Mouse (Mus musculus) MEL-GATA-1-ER (cell line): ENCODE results near the gene Zfyve19.

Experiments used
- DNase-seq: peaks from one replicate; pipeline ENCODE4 v3.0.0-alpha.2; 2012; ENCODE audit warnings: low read depth; ENCODE audit errors: extremely low read depth

The Zfyve19 gene

DNA sequence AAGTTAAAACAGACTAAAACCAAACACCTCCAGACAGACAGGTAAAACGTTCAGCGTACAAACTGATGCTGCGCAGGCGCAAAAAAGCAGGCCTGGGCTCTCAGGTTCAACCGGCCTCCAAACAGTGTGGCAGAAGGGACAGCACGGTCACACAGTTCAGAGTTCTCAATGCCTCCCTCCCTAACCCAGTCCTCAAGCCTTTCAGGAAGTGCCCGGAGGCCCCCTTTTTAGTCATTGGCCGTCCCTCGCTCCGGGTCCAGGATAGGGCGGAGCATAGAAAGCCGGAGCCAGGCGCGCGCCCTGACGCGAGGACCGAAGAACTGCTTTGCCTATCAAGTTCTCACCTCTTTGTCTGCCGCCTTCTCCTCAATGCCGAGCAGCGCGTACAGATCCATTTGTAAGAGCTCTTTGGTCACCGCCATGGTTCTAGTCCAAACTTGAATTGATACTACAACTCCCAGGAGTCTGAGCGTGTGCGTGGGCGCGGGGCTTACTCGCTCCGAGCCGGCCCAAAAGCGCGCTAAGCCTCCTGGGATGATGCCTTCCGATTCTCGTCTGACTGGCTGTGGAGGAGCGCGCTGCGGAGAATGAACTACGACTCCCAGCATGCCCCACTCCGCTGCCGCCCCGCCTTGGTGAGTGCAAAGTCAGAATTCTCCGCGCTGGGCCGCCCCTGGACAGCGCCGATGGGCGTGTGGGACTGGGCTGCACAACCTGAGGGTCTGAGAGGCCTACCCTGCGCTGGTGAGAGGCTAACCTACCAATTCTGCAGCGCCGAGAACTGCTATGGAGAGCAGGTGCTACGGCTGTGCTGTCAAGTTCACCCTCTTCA is at the start of gene Zfyve19, which contains the start of gene Dnajc17:
Gene Zfyve19 (plus strand): TSS at position 274 of the 832 bp plus-strand sequence.
Gene Dnajc17 (minus strand): TSS at position 452 of the 832 bp plus-strand sequence.
- DNase-seq, result peak; percentile 89

DNA sequence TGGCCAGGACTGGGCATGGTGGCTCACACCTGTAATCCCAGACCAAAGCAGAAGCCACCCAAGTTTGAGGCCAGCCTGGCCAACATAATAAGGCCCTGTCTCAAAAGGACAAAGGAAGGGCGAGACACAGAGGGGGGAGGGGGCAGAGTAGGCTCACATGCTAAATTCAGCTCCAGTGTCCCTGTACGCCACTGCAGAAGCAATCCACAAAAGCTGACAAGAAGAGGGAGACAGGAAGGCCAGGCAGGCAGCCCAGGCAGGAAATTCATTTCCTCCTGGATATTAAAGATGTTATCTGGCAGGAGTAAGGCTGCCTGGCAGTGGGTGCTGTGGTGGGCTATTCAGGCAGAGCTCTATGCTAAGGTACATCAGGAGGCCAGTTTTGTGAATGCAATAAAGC is 47.2 kb upstream of the Zfyve19 start:
- no peak for DNase-seq

DNA sequence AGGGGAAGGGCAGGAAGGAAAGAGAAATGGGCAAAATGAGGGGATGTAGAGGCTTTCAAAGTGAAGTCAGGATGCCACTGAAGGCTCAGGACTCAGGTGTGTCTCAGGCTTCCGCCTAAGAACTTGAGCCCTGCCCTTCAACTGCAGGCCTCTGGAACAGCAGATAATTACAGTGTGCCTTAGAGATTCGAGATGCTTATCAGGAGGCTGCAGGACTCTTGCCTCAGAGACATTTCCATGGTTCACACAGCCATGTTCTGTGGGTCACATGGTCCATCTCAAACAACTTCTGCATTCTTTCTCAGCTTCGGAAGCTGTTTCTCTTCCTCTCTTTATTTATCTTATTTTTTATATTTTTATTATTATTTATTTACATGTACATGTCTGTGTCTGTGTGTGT is 45.3 kb upstream of the Zfyve19 start:
- peak; percentile 87 for DNase-seq

DNA sequence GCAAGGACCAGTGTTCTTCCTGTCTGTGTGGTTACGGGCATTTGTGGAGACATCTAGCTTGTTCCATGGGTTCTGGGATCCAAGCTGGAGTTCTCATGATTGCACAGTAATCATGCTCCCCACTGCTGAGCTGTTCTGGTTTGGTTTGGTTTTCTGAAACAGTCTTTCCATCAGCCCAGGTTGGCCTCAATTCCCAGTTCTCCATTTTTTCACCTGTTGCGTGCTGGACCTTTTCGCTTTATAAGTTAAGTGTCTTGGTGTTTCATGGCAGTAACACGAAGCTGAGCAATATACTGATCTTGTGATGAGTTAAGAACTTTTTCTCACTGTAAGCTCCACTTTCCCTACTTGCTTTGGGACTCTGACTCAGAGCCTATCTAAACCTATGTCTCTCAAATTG is 44.4 kb upstream of the Zfyve19 start:
- DNase-seq, result no peak

DNA sequence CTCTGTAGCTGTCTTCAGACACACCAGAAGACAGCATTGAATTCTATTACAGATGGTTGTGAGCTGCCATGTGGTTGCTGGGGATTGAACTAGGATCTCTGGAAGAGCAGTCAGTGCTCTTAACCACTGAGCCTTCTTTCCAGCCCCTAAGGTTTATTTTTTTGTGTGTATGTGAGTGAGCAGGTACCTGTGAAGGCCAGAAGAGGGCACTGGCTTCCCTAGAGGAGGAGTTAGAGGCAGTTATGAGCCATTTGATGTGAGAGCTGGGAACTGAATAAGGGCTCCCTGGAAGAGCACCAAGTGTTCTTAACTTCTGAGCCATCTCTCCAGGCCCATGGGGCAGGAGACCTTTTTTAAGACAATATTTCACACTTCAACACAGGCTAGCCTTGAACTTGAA is 43.0 kb upstream of the Zfyve19 start:
- DNase-seq, result no peak

DNA sequence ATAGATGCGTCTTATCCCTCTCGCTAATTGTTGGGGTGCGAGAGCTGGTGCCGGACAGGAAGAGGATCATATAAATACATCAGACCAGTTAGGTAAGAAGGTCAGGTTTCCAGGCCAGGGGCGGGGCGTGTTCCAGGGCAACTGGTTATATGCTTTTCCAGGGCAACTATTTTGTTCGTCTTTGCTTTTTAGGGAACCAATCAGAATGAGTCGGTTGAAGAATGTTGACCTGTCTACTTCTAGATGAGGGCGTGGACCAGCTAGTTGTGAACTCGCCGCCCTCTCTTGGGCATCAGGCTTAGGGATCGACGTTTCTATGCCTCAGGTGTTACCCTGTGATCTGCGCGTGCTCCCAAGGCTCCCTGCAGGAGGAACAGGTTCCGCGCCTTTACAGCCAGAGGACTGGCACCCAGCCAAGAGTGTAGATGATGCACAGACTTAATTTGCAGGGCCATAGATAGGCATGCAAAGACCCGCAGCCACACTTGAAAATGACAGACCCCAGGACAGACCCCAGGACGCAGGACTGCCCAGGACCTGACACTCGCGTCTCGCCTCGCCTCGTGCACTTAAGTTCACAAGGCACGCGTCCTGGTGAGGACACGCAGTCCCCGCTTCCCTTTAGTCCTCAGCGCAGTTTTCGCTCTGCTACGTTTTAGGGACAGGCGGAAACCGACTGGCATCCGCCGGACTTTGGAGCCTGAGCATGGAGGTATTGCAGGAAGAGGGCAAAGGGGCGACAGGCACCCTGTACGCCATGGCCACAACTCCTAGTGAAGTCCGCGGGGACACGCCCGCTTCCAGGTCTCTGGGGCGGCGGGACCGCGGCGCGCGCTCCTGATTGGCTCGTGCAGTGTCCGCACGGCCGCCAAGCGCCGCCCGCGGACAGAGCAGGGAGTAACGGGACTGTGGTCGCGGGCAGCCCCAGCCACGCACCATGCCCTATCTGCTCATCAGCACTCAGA is 41.2 kb upstream of the Zfyve19 start, which contains the start of gene Gchfr:
Gene Gchfr (plus strand): TSS at position 873 of the 965 bp plus-strand sequence.
- DNase-seq, result no peak

DNA sequence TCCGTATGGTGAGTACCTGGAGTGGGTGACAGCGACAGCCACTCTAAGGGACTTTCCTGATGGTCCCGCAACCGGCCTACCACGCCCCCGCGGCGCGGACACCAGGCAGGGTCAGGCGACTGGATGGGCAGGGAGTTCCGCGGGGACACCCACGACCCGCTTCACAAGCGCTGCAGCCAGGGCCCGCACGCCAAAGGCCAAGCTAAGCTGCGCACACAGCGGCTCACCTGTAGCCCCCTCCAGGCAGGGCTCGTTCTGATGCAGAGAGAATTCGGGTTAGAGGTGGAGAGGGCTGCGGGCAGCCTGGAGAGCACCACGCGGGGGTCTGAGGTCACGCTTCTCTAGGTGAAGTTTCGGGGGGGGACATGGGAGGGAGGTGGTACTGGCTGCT is 40.6 kb upstream of the Zfyve19 start:
- no peak for DNase-seq

DNA sequence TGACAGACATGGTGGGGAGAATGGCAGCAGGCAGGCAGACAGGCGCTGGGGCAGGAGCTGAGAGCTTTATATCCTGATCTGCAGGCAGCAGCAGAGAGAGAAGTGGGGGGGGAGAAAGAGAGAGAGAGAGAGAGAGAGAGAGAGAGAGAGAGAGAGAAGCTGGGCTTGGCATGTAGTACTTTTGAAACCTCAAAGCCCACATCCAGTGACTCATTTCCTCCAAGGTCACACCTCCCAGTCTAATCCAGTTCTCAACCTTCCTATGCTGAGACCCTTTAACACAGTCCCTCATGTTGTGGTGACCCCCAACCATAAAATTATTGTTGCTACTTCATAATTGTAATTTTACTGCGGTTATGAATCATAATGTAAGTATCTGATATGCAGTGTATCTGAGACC is 38.1 kb upstream of the Zfyve19 start:
- DNase-seq, result no peak

DNA sequence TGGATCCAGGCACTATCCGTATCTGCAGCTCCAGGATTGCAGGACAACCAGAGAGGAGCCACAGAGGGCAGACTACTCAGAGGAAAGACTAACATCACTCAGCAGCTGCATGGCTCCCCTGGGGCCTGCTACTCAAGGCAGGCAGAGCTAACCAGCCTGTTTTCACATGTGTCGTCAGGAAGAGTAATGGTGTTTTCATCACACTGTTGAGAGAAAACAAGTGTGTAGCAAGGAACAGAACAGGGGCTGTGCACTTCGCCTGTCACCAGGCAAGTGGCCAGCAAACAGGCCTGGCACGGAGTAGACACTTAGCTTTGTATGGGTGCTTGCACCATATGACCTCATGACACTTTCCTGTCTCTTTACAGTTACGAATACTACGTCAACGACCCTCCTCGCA is 36.8 kb upstream of the Zfyve19 start:
- DNase-seq, result no peak

DNA sequence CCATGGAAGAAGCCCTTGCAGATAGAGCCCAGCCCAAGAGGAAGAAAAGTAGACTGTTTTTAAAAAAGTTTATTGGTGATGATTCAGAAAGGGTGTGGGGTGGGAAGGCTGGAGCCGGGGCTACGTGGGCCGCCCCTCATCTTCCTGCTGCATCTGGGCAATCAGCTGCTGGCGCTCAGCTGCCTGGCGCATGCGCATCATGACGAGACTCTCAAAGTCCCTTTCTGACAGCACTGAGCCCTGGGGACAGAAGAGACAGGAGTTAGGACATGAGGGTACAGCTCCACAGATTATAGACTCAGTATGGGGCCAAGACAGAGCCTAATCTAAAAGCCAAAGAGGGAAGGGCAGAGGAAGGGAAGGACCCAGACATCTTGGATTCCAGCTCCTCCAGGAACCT is 36.0 kb upstream of the Zfyve19 start:
- DNase-seq, result no peak

DNA sequence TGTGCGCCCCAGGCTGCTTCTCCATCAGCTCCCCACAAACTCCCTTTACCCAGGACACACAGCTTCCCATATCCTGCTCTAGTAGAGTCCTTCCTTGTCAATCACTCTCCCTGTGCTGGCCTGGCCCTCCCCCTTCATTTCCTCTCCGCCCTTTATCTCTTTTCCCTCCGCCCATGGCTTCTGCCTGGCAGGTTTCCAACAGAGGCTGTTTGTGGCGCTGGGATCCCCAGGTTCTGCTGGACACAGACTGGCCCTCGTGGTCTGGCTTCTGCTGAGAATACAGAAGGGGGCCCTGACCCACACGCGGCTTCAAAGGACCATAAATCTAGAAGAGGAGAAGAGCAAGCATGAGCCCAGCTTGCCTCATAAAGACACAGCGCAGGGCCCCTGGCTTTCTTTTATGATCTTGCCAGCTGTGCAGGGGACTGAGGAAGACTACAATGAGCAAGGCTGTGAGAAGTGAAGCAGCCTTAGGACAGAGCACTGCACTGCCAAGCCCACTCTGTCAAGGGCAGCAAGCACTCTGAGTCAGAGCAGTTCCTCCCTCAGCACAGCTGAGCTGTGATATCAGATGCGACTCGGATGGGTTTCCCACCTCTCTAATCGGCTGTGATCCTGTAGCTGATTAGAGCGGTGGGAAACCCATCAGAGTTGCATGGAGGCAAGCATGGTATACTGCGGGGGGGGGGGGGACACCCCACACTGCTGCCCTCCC is 35.4 kb upstream of the Zfyve19 start:
- DNase-seq, result peak; percentile 84

DNA sequence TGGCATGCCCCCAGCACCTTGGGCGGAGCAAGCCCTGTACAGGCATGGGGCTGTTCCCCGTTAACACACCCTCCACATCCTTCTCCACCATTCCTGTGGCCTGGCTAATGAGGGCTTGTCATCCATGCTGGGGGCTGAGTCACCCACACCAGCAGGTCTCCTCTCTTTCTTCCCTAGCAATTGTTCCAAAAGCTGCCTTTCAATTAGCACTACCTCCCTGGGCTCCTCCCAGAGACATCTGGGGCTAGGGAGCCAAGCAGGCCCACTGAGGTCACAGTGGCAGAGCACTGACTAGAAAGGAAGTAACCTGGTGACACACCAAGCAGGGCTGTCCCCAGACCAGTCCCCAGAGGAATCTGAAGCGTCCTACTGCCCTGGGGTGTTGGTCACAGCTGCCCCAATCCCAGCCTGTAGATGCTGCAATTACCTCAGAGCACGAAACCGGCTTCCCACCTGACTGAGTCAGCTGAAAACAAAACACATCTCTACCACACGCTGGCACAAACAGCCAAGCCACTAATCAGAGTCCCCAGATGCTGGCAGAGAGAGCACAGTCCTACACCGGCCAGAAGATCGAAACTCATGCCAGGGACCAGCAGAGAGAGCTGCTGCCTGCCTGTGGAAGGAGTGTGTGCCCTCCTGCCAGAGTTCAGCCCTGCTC is 34.3 kb upstream of the Zfyve19 start, which contains the start of gene Gm14137:
Gene Gm14137 (plus strand): TSS at position 519 of the 661 bp plus-strand sequence.
- no peak for DNase-seq

DNA sequence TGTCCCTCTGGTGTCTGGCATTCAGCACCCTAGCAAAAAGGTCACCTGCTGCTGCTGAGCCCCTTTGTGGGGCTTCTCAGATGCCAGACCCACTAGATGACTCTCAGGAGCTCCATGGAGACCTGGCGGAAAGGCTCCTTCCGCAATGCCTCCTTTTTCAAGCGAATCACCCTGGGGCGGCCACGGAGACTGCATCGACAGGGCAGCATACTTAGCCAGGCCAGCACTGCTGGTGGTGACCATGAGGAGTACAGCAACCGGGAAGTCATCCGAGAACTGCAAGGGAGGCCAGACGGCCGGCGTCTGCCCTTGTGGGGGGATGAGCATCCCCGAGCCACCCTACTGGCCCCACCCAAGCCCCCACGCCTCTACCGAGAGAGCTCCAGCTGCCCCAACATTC is 33.6 kb upstream of the Zfyve19 start:
- DNase-seq, result no peak

DNA sequence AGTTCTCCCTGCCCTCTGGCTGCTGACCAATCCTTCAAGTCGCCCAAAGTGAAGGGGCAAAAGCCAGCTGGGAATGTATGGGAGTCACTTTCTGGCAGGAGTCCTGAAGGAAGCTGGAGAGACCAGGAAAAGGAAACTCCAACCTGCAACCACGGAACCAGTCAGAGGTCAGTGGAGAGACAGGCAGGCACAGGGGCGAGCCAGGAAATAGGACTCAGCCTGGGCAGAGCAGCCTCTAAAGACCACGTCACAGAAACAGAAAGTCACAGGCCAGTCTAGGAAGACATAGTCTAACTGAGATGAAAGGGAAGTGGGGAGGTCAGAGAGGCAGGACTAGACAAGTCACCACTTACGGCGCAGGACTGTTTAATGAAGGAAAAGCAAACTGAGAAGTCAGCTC is 32.8 kb upstream of the Zfyve19 start:
- no peak for DNase-seq

DNA sequence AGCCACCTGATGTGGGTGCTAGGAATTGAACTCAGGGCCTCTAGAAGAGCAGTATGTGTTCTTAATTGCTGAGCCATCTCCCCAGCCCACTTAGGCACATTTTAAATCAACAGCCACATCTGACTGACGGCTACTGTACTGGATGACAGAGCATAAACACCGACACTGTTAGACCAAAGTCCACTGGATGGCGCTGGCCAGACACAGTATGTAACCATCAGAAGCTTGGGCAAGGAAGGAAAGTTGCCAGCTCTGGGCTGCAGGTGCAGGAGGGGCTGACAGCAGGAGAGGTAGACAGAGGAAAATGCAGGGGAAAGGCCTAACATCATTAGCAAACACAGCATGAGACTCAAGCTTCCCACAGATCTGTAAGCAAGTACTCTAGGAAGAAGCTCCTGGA is 31.7 kb upstream of the Zfyve19 start:
- no peak for DNase-seq

DNA sequence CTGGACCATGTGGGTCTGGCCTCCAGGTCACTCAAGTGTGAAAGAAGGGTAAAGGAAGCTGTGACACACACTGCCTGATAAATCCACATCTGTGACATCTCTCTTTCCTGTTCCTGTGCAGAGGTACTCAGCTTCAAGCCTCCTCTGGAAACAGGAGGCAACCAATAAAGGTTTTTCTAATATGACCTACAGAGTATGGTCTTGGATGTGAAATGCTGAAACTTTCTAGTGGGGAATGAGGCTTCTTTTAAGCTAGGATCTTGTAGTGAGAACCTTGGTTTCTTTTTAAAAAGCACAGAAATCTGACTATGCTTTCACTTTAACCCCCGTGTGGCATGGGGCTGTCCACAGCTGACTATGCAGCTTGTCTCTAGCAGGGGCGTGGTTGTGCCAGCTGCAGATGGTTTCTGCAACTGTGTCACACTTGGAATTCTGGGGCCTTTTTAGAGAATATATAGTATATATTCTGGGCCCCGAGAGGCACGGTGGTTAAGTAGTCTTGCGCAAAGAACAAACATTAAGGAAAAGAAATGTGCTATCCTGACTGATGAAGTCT is 31.0 kb upstream of the Zfyve19 start:
- no peak for DNase-seq

DNA sequence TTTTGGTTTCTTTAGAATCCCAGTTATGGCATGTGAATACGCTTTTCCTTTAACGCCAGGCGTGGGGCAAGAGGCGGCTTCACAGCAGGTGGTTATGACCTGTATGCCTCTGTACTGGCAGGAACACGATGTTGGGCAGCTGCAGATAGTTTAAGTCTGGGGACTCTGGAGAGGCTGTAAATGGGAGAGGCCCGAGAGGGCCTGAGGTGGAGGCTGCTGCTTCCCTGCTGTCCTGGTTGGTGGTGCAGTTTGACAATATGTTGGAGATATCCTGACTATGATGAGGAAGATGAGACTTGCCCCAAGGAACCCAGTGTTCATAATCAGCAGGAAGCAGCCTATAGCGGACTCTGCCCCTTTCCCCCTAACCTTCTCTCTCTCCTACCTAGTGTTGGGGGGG is 25.5 kb upstream of the Zfyve19 start:
- DNase-seq, result no peak

DNA sequence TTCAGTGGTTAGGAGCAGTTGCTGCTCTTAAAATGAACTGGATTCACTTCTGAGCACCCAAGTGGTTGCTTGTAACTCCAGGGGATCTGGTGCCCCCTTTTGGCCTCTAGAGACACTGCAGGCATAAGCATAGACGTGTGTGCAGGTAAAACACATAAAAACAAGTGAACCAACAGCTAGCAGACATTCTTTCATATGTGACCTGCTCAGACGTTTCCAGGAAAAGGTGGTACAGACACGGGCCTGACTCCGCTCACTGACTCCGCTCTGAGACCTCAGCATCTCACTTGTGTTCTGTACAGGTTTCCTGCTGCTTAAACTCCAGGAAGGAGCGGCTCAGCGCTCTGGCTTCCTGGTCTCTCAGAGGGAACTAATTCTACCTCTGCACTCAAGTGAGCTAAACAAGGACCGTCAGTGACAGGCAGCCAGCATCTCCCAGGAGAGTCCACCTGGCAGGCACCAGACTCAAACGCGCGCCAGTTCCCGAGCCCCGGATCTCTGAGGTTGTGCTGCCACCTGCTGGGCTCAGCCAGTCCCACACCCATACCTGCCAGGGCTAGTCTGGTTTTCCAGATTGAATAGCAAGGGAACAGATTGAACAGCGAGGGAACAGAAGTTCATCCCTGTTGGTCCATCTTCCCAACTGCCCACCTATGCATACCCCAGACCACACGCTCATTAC is 19.2 kb upstream of the Zfyve19 start:
- no peak for DNase-seq

DNA sequence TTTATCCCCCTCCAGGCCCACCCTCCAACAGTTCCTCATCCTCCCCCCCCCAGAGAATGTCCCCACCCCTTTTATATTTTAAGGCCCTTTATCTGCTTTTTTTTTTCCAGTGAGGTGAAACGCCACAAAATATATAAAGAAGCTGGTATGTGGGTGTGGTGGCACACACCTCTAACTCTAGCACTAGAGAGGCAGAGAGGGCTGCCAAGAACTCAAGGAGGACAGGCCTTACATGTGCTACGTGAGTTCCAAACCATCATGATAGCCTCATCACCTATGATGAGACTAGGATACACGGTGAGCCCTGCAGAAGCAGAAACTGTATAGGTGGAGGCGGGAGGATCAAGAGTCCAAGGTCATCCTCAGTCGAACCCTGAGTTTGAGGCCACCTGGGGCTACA is 17.4 kb upstream of the Zfyve19 start:
- no peak for DNase-seq

DNA sequence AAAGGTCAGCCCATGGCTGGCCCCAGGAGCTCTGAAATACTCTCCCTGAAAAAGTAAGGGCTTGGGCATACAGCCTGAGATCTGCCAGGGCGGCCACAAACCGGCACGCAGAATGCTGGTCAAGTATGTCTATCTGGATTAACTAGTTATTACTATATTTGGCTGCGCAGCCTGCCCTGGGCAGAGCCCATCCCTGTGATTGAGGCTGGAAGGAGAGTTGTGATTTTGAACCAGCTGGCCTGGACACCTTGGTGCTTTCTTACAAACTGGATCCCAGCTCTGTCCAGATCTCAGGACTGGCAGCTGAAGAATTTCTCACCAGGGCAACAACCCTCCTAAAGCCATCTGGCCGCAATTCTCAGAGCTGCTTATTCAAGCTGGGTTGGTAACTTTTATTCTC is 14.3 kb upstream of the Zfyve19 start:
- DNase-seq, result no peak
